Mouse (Mus musculus) skeletal muscle tissue, postnatal 0 days (tissue): ENCODE results near the gene Slc5a6. TPM values are rescaled to one million over a fixed set of nuclear protein-coding genes. Genes with fewer than 3 reads are reported as not detected.

Experiments used
- polyA plus RNA-seq: library from polyadenylated mRNA; unstranded; fragments of >200 nt; fragmentation: Nextera tagmentation; extraction: Ambion mirVana; gene quantifications from 2 replicates; pipeline ENCODE4 v1.2.1, GENCODE M21; 2015

Gene Slc5a6
- 10.1 and 11.2 TPM in 2 replicates for polyA plus RNA-seq

DNA sequence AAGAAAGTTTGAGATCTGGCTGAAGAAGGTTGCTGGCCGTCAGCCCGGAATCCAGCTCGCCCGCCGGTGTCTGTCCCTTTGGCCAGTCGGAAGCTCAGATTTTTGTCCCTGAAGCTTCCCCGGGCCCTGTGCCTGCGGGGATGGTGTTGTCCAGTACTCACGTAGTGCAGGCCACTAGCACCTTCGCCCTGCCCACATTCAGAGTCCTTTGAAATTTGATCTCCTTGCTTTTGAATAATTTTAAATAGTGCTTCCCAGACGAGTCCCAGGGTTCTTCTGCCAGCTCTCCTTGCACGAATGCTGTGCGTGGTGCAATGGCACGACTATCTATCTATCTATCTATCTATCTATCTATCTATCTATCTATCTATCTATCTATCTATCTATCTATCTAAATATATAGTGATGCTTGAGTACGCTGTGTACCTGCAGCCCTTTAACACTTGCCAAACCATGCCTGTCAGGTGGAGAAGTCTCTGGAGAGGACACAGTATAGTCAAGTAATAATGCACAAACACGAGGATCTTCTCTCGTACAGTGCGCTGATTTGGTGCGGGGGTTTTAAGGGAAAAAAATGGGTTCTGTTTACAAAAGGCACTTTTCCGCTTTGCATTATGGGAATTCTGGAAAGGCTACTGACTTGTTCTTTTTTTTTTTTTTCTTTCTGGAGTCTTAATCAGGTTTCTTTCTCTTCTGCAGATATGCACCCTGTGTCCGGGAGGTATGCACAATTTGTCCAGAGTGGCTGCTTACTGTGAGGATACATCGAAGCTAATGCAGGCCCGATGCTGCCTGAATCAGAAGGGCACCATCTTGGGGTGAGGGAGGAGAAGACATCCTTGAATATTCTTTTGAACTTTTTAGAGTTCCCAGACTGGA lies at the start of gene Slc5a6:
TSS of gene Slc5a6 (minus strand) at position 162 of the 879 bp plus-strand sequence.

DNA sequence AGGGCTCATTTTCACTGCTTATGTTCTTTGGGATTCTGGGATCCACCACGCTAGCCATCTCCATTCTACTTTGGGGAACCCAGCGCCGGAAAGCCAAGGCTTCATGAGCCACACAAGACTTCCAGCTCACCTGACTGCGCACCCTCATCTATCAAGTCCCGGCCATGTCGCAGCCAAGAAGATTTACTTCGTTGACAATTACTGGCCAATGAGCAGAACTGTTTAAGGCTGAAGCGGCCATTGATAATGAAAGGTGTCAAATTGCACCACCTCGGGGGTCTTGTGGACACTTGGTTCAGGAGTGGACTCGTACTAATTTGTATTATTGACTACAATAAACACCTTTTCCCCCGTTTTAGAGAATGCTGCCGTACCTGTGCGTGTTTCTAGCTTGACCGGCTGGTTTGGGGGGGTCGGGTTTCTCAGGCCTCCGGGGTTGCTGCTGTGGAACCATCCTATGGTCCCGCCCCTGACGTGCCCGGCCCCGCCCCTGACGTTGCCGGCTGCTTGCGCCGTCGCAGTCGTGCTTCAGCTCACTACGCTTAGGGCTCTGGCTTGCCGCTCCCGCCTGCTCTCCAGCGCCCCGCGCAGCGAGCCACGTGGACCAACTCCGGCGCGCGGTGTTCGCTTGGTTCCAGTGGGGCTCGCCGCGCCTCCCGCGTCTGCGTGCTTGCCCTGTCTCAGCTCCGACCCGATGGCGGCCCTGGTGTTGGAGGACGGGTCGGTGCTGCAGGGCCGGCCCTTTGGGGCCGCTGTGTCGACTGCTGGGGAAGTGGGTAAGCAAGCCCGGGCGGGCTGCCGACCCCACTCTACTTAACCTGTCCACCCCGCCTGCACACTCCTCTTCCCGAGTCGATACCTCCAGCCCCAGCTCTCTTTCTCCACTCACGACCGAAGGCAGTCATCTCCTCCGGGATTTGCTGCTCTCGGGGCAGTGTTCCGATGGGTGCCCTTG lies 5.8 kb upstream of the Slc5a6 start, which contains the start of gene Cad:
TSS of gene Cad (plus strand) at position 520 of the 955 bp plus-strand sequence.

DNA sequence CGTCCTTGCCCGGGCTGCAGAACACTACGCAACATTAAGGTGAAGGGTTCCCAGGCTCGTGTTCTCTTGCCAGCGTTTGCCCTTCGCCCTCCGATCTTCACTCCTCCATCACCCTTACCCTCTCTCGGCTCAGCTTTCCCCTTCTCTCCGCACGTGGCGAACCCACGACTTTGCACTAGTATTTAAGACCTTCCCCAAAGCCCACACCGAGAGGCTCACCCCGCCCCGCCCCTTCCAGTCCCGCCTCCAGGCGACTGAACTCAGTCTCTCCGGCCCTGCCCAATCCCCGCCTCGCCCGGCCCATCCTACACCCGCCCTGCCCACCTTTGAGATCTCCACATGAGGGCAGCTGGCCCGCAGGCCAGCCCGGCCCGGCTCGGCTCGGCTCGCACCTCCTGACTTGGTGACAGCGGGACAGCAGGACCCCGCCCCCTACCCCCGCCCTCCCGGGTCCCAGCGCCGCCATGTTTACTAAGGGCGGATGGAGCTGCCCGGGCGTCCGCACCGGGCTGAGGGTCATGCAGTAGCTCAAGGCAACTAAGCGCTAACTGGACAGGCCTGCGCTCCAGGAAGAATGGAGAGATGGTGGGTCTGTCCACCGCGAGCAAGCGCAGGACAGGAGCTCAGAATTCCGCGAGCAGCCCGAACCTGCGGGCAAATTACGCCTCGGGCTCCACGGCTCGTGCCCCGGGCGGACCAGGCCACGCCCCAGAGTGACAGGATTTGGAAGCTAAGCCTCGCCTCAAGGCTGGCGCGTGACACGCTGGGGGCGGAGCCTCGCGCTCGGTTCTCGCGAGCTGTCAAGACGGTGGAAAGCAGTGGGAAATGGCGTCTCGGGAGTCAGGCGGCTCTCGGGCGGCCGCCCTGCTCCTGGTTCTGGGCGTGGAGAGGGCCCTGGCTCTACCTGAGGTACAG lies 619 bp downstream of the Slc5a6 start, which contains the start of gene Atraid:
TSS of gene Atraid (plus strand) at position 465 of the 915 bp plus-strand sequence.

Other genes starting within 250 kb of the Slc5a6 start
- 54.6 and 55.1 TPM in 2 replicates for gene Mapre3, start 234.3 kb downstream of the Slc5a6 start, polyA plus RNA-seq
- 46.0 and 49.8 TPM in 2 replicates for gene Tmem214, start 180.9 kb downstream of the Slc5a6 start, polyA plus RNA-seq
- 2.7 and 3.9 TPM in 2 replicates for gene Agbl5, start 160.2 kb downstream of the Slc5a6 start, polyA plus RNA-seq
- gene Ost4, start 141.1 kb downstream of the Slc5a6 start, polyA plus RNA-seq, result 291 and 336 TPM in 2 replicates
- gene Emilin1, start 135.5 kb downstream of the Slc5a6 start, polyA plus RNA-seq, result 59.3 and 67.0 TPM in 2 replicates
- 32.8 and 34.8 TPM in 2 replicates for gene Khk, start 127.5 kb downstream of the Slc5a6 start, polyA plus RNA-seq
- gene Cgref1, start 103.3 kb downstream of the Slc5a6 start, polyA plus RNA-seq, result 18.3 and 20.6 TPM in 2 replicates
- 84.0 and 85.7 TPM in 2 replicates for gene Preb, start 88.6 kb downstream of the Slc5a6 start, polyA plus RNA-seq
- 0.07 TPM in 1 of 2 replicates, not detected in the other for gene Tcf23, start 80.3 kb downstream of the Slc5a6 start, polyA plus RNA-seq
- gene Atraid, start 612 bp downstream of the Slc5a6 start, polyA plus RNA-seq, result 262 and 282 TPM in 2 replicates
- 6.1 and 6.4 TPM in 2 replicates for gene Cad, start 5.9 kb upstream of the Slc5a6 start, polyA plus RNA-seq
- gene Dnajc5g, start 57.4 kb upstream of the Slc5a6 start, polyA plus RNA-seq, result not detected in 2 replicates
- gene Slc30a3, start 59.3 kb upstream of the Slc5a6 start, polyA plus RNA-seq, result 0.08 TPM in 1 of 2 replicates, not detected in the other
- gene Trim54, start 67.8 kb upstream of the Slc5a6 start, polyA plus RNA-seq, result 210 and 232 TPM in 2 replicates
- gene Ucn, start 89.9 kb upstream of the Slc5a6 start, polyA plus RNA-seq, result 1.1 TPM in 2 replicates
- gene Mpv17, start 105.3 kb upstream of the Slc5a6 start, polyA plus RNA-seq, result 62.8 and 67.1 TPM in 2 replicates
- gene Gm29609, start 131.0 kb upstream of the Slc5a6 start, polyA plus RNA-seq, result 0.51 and 0.68 TPM in 2 replicates
- 20.8 and 21.8 TPM in 2 replicates for gene Gtf3c2, start 131.2 kb upstream of the Slc5a6 start, polyA plus RNA-seq
- gene Snx17, start 144.3 kb upstream of the Slc5a6 start, polyA plus RNA-seq, result 96.4 and 109 TPM in 2 replicates
- 61.4 and 74.4 TPM in 2 replicates for gene Eif2b4, start 144.5 kb upstream of the Slc5a6 start, polyA plus RNA-seq
- gene Zfp513, start 153.4 kb upstream of the Slc5a6 start, polyA plus RNA-seq, result 3.6 and 6.5 TPM in 2 replicates
- 37.5 and 45.6 TPM in 2 replicates for gene Ppm1g, start 171.8 kb upstream of the Slc5a6 start, polyA plus RNA-seq
- 95.9 and 102 TPM in 2 replicates for gene Nrbp1, start 191.9 kb upstream of the Slc5a6 start, polyA plus RNA-seq
- 0.87 TPM in 2 replicates for gene Gm9970, start 192.3 kb upstream of the Slc5a6 start, polyA plus RNA-seq
- 0.74 and 1.2 TPM in 2 replicates for gene Krtcap3, start 202.8 kb upstream of the Slc5a6 start, polyA plus RNA-seq
- 10.1 and 11.2 TPM in 2 replicates for gene Ift172, start 242.2 kb upstream of the Slc5a6 start, polyA plus RNA-seq
- 14.3 and 18.7 TPM in 2 replicates for gene Fndc4, start 247.2 kb upstream of the Slc5a6 start, polyA plus RNA-seq
- gene Gckr, start 248.5 kb upstream of the Slc5a6 start, polyA plus RNA-seq, result 0.19 and 0.22 TPM in 2 replicates